Mouse (Mus musculus) erythroblast, embryonic 14.5 days (primary cell): Measurements from ENCODE around the gene Rsph1.

Source experiments
- GATA1 ChIP-seq: IDR thresholded peaks from 2 replicates; pipeline ENCODE4 v1.6.1; 2012; ENCODE audit warnings: low read length, inconsistent platforms, mixed read lengths
- TAL1 ChIP-seq: IDR thresholded peaks from 3 replicates; pipeline ENCODE4 v1.6.1; 2012; ENCODE audit warnings: low read length, inconsistent platforms, mixed read lengths

DNA sequence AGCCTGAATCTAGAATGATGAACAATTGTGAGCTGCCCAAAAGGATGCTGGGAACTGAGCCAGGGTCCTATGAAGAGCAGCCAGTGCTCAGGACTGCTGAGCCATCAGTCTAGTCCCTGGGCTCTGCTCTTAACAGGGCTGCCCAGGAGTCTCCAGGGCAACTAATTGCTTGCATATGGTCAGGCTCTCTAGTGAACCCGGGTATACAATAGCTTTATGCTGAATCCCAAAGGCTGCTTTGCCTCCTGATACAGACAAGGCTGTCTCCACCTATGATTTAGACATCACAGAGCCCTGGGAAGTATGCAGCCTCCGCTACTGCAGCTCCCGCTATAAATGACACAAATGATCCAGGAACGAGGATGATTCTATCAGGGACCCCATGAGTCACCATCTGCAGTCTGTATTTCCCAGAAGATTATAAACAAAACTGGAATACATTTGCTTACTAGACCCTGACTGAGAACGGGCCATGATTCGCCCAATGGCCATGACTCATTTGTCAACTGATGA lies 32.2 kb upstream of the Rsph1 start:
- TF ChIP-seq GATA1 (no peak), TAL1 (no peak)
